Mouse (Mus musculus): ENCODE data around the gene Scgn.

DNA sequence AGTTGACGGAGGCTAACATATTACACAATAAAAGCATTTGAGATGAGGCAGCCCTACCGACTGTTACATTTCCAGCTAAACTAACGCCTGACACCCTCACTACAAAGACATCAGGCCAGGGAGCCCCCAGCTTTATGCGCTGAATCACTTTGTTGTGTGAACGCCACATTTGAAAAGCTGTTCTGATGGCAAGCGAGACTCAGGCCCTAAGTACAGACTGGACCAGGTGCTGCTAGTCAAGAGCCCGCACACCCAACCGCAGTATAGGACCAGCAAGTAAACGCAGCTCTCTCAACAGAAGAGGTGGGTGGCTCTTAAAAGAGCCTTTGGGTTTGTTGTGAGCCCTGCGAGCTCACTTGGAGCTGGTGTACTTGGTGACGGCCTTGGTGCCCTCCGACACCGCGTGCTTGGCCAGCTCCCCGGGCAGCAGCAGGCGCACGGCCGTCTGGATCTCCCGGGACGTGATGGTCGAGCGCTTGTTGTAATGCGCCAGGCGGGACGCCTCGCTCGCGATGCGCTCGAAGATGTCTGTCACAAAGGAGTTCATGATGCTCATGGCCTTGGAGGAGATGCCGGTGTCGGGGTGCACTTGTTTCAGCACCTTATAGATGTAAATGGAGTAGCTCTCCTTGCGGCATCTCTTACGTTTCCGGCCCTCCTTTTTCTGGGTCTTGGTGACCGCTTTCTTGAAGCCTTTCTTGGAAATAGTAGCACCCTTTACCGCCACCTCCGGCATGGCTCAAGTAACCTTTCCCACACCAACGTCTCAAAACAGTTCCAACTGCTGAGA is 57.4 kb downstream of the Scgn start, which contains the start of gene Hist1h2ba:
- TF ChIP-seq GATA1 (IDR thresholded peaks at IDR 0.05; ENCODE audit: borderline replicate concordance, low read length) (no peak), FLI1 (IDR thresholded peaks at IDR 0.05; ENCODE audit: low read length) (no peak)

Measured in megakaryocyte, embryonic 14.5 days (primary cell).